Mouse (Mus musculus) CD4-positive, CD25-positive, alpha-beta regulatory T cell, adult 2 months (primary cell): ENCODE measurements at regions not wholly inside any gene's neighbourhood (a gene's known extent, or its start where the extent isn't known, plus 50 kb on each side); places are given as distances from the start of the nearest gene placed in this dataset.

Source experiments
- DNase-seq: peaks from one replicate; pipeline ENCODE4 v3.0.0-alpha.2; 2012; ENCODE audit warnings: low read depth, low spot score

GRCm38 (mm10) chr1:52305679-52306632 is 72.9 kb upstream of the Gls start:
- DNase-seq: no peak

- peak; percentile 78 for DNase-seq
Measured at GRCm38 (mm10) chr1:52302557-52302956, 69.5 kb upstream of the Gls start.

GRCm38 (mm10) chr1:52301266-52301665 is 68.2 kb upstream of the Gls start:
- DNase-seq: peak; percentile 70

GRCm38 (mm10) chr1:52299559-52299958 is 66.5 kb upstream of the Gls start:
- no peak for DNase-seq

GRCm38 (mm10) chr1:52298336-52298735 is 65.3 kb upstream of the Gls start:
- no peak for DNase-seq

- DNase-seq: no peak
Measured at GRCm38 (mm10) chr1:52296178-52296577, 63.1 kb upstream of the Gls start.

- no peak for DNase-seq
Measured at GRCm38 (mm10) chr1:52294521-52294920, 61.5 kb upstream of the Gls start.

- DNase-seq: no peak
Measured at GRCm38 (mm10) chr1:52293393-52294099, 60.5 kb upstream of the Gls start.
